Mouse (Mus musculus): ENCODE measurements at regions not wholly inside any gene's neighbourhood (a gene's known extent, or its start where the extent isn't known, plus 50 kb on each side); places are given as distances from the start of the nearest gene placed in this dataset.

GRCm38 (mm10) chr15:50304085-50304484 lies 3580.6 kb upstream of the Gm7489 start:
- Histone ChIP-seq H3K36me3 (ENCODE audit: control insufficient read depth, insufficient read depth, low read length) (no peaks in the 10 kb centered on the region), H3K27me3 (ENCODE audit: control insufficient read depth, insufficient read depth, low read length) (no peaks in the 10 kb centered on the region), H3K4me3 (ENCODE audit: low read depth, low read length) (no peak overlapping the region), H3K9me3 (ENCODE audit: control insufficient read depth, low read depth, low read length) (no peaks in the 10 kb centered on the region), H3K4me1 (ENCODE audit: control insufficient read depth, insufficient read depth, low read length) (no peaks in the 10 kb centered on the region), H3K4me2 (replicated peaks; ENCODE audit: low read depth, low read length) (no peak overlapping the region), H3K27ac (ENCODE audit: low read length) (no peak overlapping the region), H3K9ac (replicated peaks; ENCODE audit: low read depth, low read length) (no peak overlapping the region)
- no peak for ATAC-seq (ENCODE audit: insufficient number of reproducible peaks, insufficient read depth, low FRiP score, low read depth)
- WGBS, result 75% methylated on average over 4 of the region's 4 CpGs

- Histone ChIP-seq H3K4me3 (ENCODE audit: low read depth, low read length) (no peak overlapping the region), H3K27ac (ENCODE audit: low read length) (no peak overlapping the region), H3K27me3 (ENCODE audit: control insufficient read depth, insufficient read depth, low read length) (no peaks in the 10 kb centered on the region), H3K36me3 (ENCODE audit: control insufficient read depth, insufficient read depth, low read length) (no peaks in the 10 kb centered on the region), H3K4me1 (ENCODE audit: control insufficient read depth, insufficient read depth, low read length) (no peaks in the 10 kb centered on the region), H3K9ac (replicated peaks; ENCODE audit: low read depth, low read length) (no peak overlapping the region), H3K4me2 (replicated peaks; ENCODE audit: low read depth, low read length) (no peak overlapping the region), H3K9me3 (ENCODE audit: control insufficient read depth, low read depth, low read length) (no peaks in the 10 kb centered on the region)
- ATAC-seq (ENCODE audit: insufficient number of reproducible peaks, insufficient read depth, low FRiP score, low read depth), result no peak
Measured at GRCm38 (mm10) chr15:50320796-50321195, 3563.9 kb upstream of the Gm7489 start.

GRCm38 (mm10) chr15:50345536-50345935 lies 3539.2 kb upstream of the Gm7489 start:
- no peak overlapping the region for H3K4me3 ChIP-seq (ENCODE audit: low read depth, low read length)
- no peak overlapping the region for H3K27ac ChIP-seq (ENCODE audit: low read length)
- 94% methylated on average over 5 of the region's 5 CpGs for WGBS
- no peaks in the 10 kb centered on the region for H3K4me1 ChIP-seq (ENCODE audit: control insufficient read depth, insufficient read depth, low read length)
- H3K9me3 ChIP-seq (ENCODE audit: control insufficient read depth, low read depth, low read length), result no peaks in the 10 kb centered on the region
- H3K9ac ChIP-seq (replicated peaks; ENCODE audit: low read depth, low read length), result no peak overlapping the region
- H3K36me3 ChIP-seq (ENCODE audit: control insufficient read depth, insufficient read depth, low read length), result no peaks in the 10 kb centered on the region
- H3K4me2 ChIP-seq (replicated peaks; ENCODE audit: low read depth, low read length), result no peak overlapping the region
- no peaks in the 10 kb centered on the region for H3K27me3 ChIP-seq (ENCODE audit: control insufficient read depth, insufficient read depth, low read length)
- no peak for ATAC-seq (ENCODE audit: insufficient number of reproducible peaks, insufficient read depth, low FRiP score, low read depth)

- WGBS, result 92% methylated on average over 2 of the region's 2 CpGs
- no peaks in the 10 kb centered on the region for H3K27me3 ChIP-seq (ENCODE audit: control insufficient read depth, insufficient read depth, low read length)
- no peak overlapping the region for H3K4me2 ChIP-seq (replicated peaks; ENCODE audit: low read depth, low read length)
- H3K9ac ChIP-seq (replicated peaks; ENCODE audit: low read depth, low read length), result no peak overlapping the region
- no peak for ATAC-seq (ENCODE audit: insufficient number of reproducible peaks, insufficient read depth, low FRiP score, low read depth)
- no peak overlapping the region for H3K4me3 ChIP-seq (ENCODE audit: low read depth, low read length)
- H3K27ac ChIP-seq (ENCODE audit: low read length), result no peak overlapping the region
- H3K4me1 ChIP-seq (ENCODE audit: control insufficient read depth, insufficient read depth, low read length), result no peaks in the 10 kb centered on the region
- no peaks in the 10 kb centered on the region for H3K36me3 ChIP-seq (ENCODE audit: control insufficient read depth, insufficient read depth, low read length)
- no peaks in the 10 kb centered on the region for H3K9me3 ChIP-seq (ENCODE audit: control insufficient read depth, low read depth, low read length)
Measured at GRCm38 (mm10) chr15:50346953-50347352, 3537.8 kb upstream of the Gm7489 start.

- Histone ChIP-seq H3K27me3 (ENCODE audit: control insufficient read depth, insufficient read depth, low read length) (no peaks in the 10 kb centered on the region), H3K4me2 (replicated peaks; ENCODE audit: low read depth, low read length) (no peak overlapping the region), H3K27ac (ENCODE audit: low read length) (no peak overlapping the region), H3K9ac (replicated peaks; ENCODE audit: low read depth, low read length) (no peak overlapping the region), H3K4me1 (ENCODE audit: control insufficient read depth, insufficient read depth, low read length) (peaks cover 3% of the 10 kb centered on the region; the same call in 1 of the 2 replicates), H3K4me3 (ENCODE audit: low read depth, low read length) (no peak overlapping the region), H3K36me3 (ENCODE audit: control insufficient read depth, insufficient read depth, low read length) (no peaks in the 10 kb centered on the region), H3K9me3 (ENCODE audit: control insufficient read depth, low read depth, low read length) (no peaks in the 10 kb centered on the region)
- WGBS, result 56% methylated on average over 5 of the region's 5 CpGs
- ATAC-seq (ENCODE audit: insufficient number of reproducible peaks, insufficient read depth, low FRiP score, low read depth), result no peak
Measured at GRCm38 (mm10) chr15:50360033-50360988, 3524.4 kb upstream of the Gm7489 start.

- no peaks in the 10 kb centered on the region for H3K9me3 ChIP-seq (ENCODE audit: control insufficient read depth, low read depth, low read length)
- H3K9ac ChIP-seq (replicated peaks; ENCODE audit: low read depth, low read length), result no peak overlapping the region
- H3K4me2 ChIP-seq (replicated peaks; ENCODE audit: low read depth, low read length), result no peak overlapping the region; the same call in 1 of the 2 replicates
- H3K4me3 ChIP-seq (ENCODE audit: low read depth, low read length), result no peak overlapping the region
- 70% methylated on average over 8 of the region's 8 CpGs for WGBS
- peaks cover 3% of the 10 kb centered on the region; the same call in 1 of the 2 replicates for H3K4me1 ChIP-seq (ENCODE audit: control insufficient read depth, insufficient read depth, low read length)
- H3K27me3 ChIP-seq (ENCODE audit: control insufficient read depth, insufficient read depth, low read length), result no peaks in the 10 kb centered on the region
- no peaks in the 10 kb centered on the region for H3K36me3 ChIP-seq (ENCODE audit: control insufficient read depth, insufficient read depth, low read length)
- H3K27ac ChIP-seq (ENCODE audit: low read length), result no peak overlapping the region
- no peak for ATAC-seq (ENCODE audit: insufficient number of reproducible peaks, insufficient read depth, low FRiP score, low read depth)
Measured at GRCm38 (mm10) chr15:50361334-50361733, 3523.4 kb upstream of the Gm7489 start.

- Histone ChIP-seq H3K4me1 (ENCODE audit: control insufficient read depth, insufficient read depth, low read length) (peaks cover 3% of the 10 kb centered on the region; the same call in 1 of the 2 replicates), H3K36me3 (ENCODE audit: control insufficient read depth, insufficient read depth, low read length) (no peaks in the 10 kb centered on the region), H3K4me2 (replicated peaks; ENCODE audit: low read depth, low read length) (no peak overlapping the region; the same call in 1 of the 2 replicates), H3K4me3 (ENCODE audit: low read depth, low read length) (no peak overlapping the region), H3K9ac (replicated peaks; ENCODE audit: low read depth, low read length) (no peak overlapping the region), H3K9me3 (ENCODE audit: control insufficient read depth, low read depth, low read length) (no peaks in the 10 kb centered on the region), H3K27ac (ENCODE audit: low read length) (no peak overlapping the region), H3K27me3 (ENCODE audit: control insufficient read depth, insufficient read depth, low read length) (no peaks in the 10 kb centered on the region)
- ATAC-seq (ENCODE audit: insufficient number of reproducible peaks, insufficient read depth, low FRiP score, low read depth), result no peak
- WGBS, result 34% methylated on average over 4 of the region's 4 CpGs
Measured at GRCm38 (mm10) chr15:50361751-50362507, 3522.8 kb upstream of the Gm7489 start.

GRCm38 (mm10) chr15:50400006-50400781 lies 3484.5 kb upstream of the Gm7489 start:
- Histone ChIP-seq H3K27me3 (ENCODE audit: control insufficient read depth, insufficient read depth, low read length) (no peaks in the 10 kb centered on the region), H3K4me1 (ENCODE audit: control insufficient read depth, insufficient read depth, low read length) (no peaks in the 10 kb centered on the region), H3K9ac (replicated peaks; ENCODE audit: low read depth, low read length) (no peak overlapping the region), H3K36me3 (ENCODE audit: control insufficient read depth, insufficient read depth, low read length) (no peaks in the 10 kb centered on the region), H3K4me2 (replicated peaks; ENCODE audit: low read depth, low read length) (no peak overlapping the region), H3K27ac (ENCODE audit: low read length) (no peak overlapping the region), H3K9me3 (ENCODE audit: control insufficient read depth, low read depth, low read length) (no peaks in the 10 kb centered on the region), H3K4me3 (ENCODE audit: low read depth, low read length) (no peak overlapping the region)
- no peak for ATAC-seq (ENCODE audit: insufficient number of reproducible peaks, insufficient read depth, low FRiP score, low read depth)
- WGBS, result 79% methylated on average over 7 of the region's 7 CpGs

Measured in stomach, embryonic 14.5 days (tissue).